Mouse (Mus musculus): Measurements from ENCODE around the gene Fbxw5. TPM values are rescaled to one million over a fixed set of nuclear protein-coding genes. Genes with fewer than 3 reads are reported as not detected.

The Fbxw5 gene
- total and polyA plus RNA-seq, 3 experiments = 34.3 to 40.4 (median 37.4) TPM

DNA sequence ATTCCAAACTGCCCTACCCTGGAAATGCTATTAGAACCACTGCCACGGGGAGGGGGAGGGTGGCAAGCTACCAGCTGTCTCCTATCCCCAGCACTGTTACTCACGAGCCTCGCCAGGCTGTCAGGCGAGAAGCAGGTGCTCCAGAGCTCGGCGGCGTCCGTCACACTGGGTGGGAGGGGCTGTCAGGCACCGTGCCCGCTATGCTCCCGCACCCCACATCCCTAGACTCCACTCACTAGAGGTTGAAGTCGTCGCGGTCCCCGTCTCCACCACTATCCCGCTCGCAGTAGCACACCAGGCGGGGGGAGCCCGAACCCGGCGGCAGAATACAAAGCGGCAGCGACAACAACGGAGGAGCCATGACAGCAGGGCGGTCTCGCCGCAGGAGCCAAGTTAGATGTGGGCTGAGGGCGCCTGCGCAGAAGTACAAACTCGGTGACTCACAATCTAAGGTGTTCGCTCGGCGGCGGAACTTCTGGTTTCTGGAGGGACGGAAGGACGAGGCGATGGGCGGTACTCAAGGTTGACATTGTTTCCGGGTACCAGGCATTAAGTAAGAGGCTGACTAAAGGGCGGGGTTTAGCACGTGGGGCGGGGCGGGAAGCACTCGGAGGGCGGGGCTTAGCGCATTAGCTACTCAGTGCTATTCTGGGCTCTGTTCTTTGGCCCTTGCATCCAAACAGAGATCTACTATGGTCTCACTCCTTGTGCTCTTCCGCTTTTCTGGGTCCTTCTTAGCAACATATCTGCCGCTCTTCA, 39.8 kb upstream of the Fbxw5 start, which contains the start of gene Paxx:
Paxx (minus strand) TSS at position 544 of the 759 bp plus-strand sequence.
- Histone ChIP-seq H3K27ac (ENCODE audit: insufficient read depth, low read depth) (peak within 1 kb of the TSS; percentile 70), H3K9me3 (replicated peaks; ENCODE audit: low read length) (no peaks in the 10 kb centered on the region), H3K79me2 (replicated peaks; ENCODE audit: control insufficient read depth, extremely low read depth, insufficient read depth, poor library complexity, severe bottlenecking) (peaks cover 2% of the 10 kb centered on the region; the same call in 1 of the 2 replicates), H3K36me3 (replicated peaks in 1 of 2; ENCODE audit: control insufficient read depth in 1 of 2, insufficient read depth in 1 of 2, low read length in 1 of 2) (peaks cover 11 to 27% of the 10 kb centered on the region in 2 experiments), H3K9ac (ENCODE audit: insufficient read depth, low read depth) (peak within 1 kb of the TSS; percentile 47), H3K4me1 (ENCODE audit: control insufficient read depth in 1 of 2, insufficient read depth in 2 of 2) (peaks cover 27 to 43% of the 10 kb centered on the region in 2 experiments), H3K27me3 (replicated peaks) (no peaks in the 10 kb centered on the region), H3K4me2 (ENCODE audit: insufficient read depth, low read depth, poor library complexity, severe bottlenecking) (peak within 1 kb of the TSS; percentile 77), H3K4me3 (replicated peaks in 1 of 3; ENCODE audit: low read depth in 2 of 3, low read length in 2 of 3, poor library complexity in 1 of 3) (peak within 1 kb of the TSS; percentile 68 to 90 (median 74))
- dilution Hi-C loops (cut with MboI; ENCODE audit: extremely low pct_ligation_motif_present, extremely low pct_unique_long_range_greater_than_20kb, low sequenced_read_pairs) (no loop called here), in situ Hi-C loops (cut with MboI; ENCODE audit: low pct_ligation_motif_present, low pct_unique_long_range_greater_than_20kb, low sequenced_read_pairs) (no loop called here)
- TF ChIP-seq RAD21 (IDR thresholded peaks at IDR 0.05; ENCODE audit: low read depth, low read length) (no peak), MAZ (IDR thresholded peaks at IDR 0.05; ENCODE audit: low read depth, low read length) (0 out of 2 replicates have a peak, but pooled peaks have one; percentile 32), ETS1 (conservative IDR thresholded peaks at IDR 0.05; ENCODE audit: low read depth, low read length) (no peak; the same call in 1 of the 2 replicates), RCOR1 (conservative IDR thresholded peaks at IDR 0.05; ENCODE audit: low read depth, low read length) (no peak), CTCF (conservative IDR thresholded peaks at IDR 0.05 in 1 of 2, IDR thresholded peaks at IDR 0.05 in 1 of 2; ENCODE audit: low read depth in 2 of 2, low read length in 2 of 2) (no peak), MXI1 (IDR thresholded peaks at IDR 0.05; ENCODE audit: low read depth, low read length) (peak; percentile 84), MAX (IDR thresholded peaks at IDR 0.05; ENCODE audit: low read length) (peak; percentile 7), ZNF384 (IDR thresholded peaks at IDR 0.05; ENCODE audit: low read depth, low read length) (no peak), JUND (conservative IDR thresholded peaks at IDR 0.05; ENCODE audit: low read depth, low read length) (no peak), UBTF (IDR thresholded peaks at IDR 0.05; ENCODE audit: low read depth, low read length) (no peak), CHD1 (IDR thresholded peaks at IDR 0.05; ENCODE audit: low read depth, low read length) (no peak), E2F4 (IDR thresholded peaks at IDR 0.05; ENCODE audit: insufficient replicate concordance, low read depth, low read length) (peak; percentile 20; the same call in 1 of the 2 replicates), NRF1 (IDR thresholded peaks at IDR 0.05; ENCODE audit: low read depth, low read length) (peak; percentile 84), ZMIZ1 (IDR thresholded peaks at IDR 0.05; ENCODE audit: low read depth, low read length) (no peak; the same call in 1 of the 2 replicates), ZKSCAN1 (IDR thresholded peaks at IDR 0.05; ENCODE audit: borderline replicate concordance, low read depth, low read length) (no peak), SMC3 (IDR thresholded peaks at IDR 0.05; ENCODE audit: low read depth, low read length) (no peak), USF1 (IDR thresholded peaks at IDR 0.05; ENCODE audit: low read depth, low read length) (peak; percentile 20; the same call in 1 of the 2 replicates), JUN (IDR thresholded peaks at IDR 0.05; ENCODE audit: insufficient read depth, low read depth, low read length) (no peak), BHLHE40 (IDR thresholded peaks at IDR 0.05; ENCODE audit: low read depth, low read length) (peak; percentile 91), SIN3A (IDR thresholded peaks at IDR 0.05; ENCODE audit: low read length) (peak; percentile 80; the same call in 1 of the 2 replicates), TBP (conservative IDR thresholded peaks at IDR 0.05; ENCODE audit: low read depth, low read length) (peak; percentile 76), POLR2AphosphoS2 (IDR thresholded peaks at IDR 0.05; ENCODE audit: low read depth, low read length) (no peak; the same call in 1 of the 2 replicates), HCFC1 (IDR thresholded peaks at IDR 0.05; ENCODE audit: low read depth, low read length) (peak; percentile 74), IRF4 (IDR thresholded peaks at IDR 0.05; ENCODE audit: low read depth, low read length) (no peak), KAT2A (IDR thresholded peaks at IDR 0.05; ENCODE audit: insufficient replicate concordance, low read length) (no peak), ELF1 (IDR thresholded peaks at IDR 0.05; ENCODE audit: low read depth, low read length) (peak; percentile 91), MEF2A (IDR thresholded peaks at IDR 0.05; ENCODE audit: borderline replicate concordance, low read depth, low read length) (peak; percentile 58; the same call in 1 of the 2 replicates), MAFK (IDR thresholded peaks at IDR 0.05; ENCODE audit: insufficient replicate concordance, low read length) (no peak), TCF12 (IDR thresholded peaks at IDR 0.05; ENCODE audit: low read depth, low read length) (peak; percentile 44; the same call in 1 of the 2 replicates), PAX5 (IDR thresholded peaks at IDR 0.05; ENCODE audit: low read length) (no peak), POLR2A (IDR thresholded peaks at IDR 0.05; ENCODE audit: low read depth, low read length) (peak; percentile 87), EP300 (IDR thresholded peaks at IDR 0.05; ENCODE audit: low read length) (no peak), GABPA (IDR thresholded peaks at IDR 0.05; ENCODE audit: insufficient replicate concordance, low read depth, low read length) (no peak), NELFE (IDR thresholded peaks at IDR 0.05; ENCODE audit: low read depth, low read length) (peak; percentile 81), ZC3H11A (IDR thresholded peaks at IDR 0.05; ENCODE audit: low read depth, low read length) (no peak), USF2 (conservative IDR thresholded peaks at IDR 0.05; ENCODE audit: low read depth, low read length) (no peak), MYC (IDR thresholded peaks at IDR 0.05; ENCODE audit: low read depth, low read length) (no peak), CHD2 (IDR thresholded peaks at IDR 0.05; ENCODE audit: low read length) (no peak)
- peak; percentile 100 for DNase-seq (ENCODE audit: extremely low read depth)

Data from CH12.LX (cell line).